Mouse (Mus musculus): ENCODE measurements at regions not wholly inside any gene's neighbourhood (a gene's known extent, or its start where the extent isn't known, plus 50 kb on each side); places are given as distances from the start of the nearest gene placed in this dataset.

DNA sequence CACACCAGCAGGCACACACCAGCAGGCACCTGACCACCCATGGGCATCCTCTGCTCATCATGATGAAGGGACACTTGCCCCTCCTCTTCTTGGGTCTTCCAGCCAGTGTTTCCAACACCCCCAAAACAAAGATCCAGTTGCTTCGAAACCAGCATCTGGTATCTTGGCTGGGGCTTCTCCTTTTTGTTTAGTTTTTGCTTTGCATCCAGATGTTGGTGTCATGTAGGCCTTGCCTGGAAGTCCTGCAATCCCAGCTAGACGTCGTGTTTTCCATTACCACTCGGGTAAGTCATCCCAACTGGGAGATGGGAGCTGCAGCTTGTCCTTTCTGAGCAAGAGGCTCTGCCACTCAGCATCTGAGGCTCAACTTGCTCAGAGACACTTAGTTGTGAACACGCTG lies 70.6 kb upstream of the Tspan2 start:
- no peak for DNase-seq (ENCODE audit: low spot score)

DNA sequence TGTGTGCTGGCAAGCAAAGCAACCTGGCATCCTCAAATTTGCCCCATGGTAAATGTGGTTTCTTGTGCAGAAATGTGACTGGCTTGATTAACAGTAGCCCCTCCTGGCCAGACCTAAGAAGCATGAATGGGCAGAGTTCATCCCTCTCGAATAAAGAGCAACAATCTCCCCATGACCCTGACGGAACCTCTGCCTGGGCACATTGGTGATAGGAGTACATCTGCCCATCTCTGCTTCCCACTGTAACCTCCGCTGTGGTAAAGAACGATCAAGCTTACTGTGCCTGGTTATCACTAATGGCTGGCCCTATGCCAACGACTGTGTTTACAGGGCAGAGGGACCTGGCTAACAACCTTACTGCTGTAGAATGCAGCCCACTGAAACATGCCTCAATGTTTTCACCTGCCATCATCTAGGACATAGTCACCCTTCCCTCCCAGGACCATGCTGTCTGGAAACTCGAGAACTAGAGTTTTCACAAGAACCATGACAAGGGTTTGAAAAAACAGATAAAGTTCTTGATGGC lies 69.6 kb upstream of the Tspan2 start:
- no peak for DNase-seq (ENCODE audit: low spot score)

DNA sequence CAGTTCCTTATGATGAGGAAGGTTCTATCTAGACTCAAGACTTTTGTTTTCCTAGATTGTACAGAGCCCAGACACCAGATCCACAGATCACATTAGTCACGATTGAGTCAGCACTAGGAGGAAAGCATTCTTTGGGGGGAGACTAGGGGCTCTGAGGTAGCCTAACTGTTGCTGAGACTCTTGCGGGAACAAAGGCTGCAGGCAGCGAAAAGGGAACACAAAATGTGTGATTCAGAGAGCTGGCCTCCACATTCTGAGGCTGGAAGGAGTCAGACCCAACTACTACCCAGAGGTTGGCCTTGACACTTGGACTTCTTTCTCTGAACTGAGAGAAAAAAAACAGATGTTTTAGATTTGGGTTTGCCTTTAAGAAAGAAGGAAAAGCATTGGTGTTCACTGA lies 66.5 kb upstream of the Tspan2 start:
- no peak for DNase-seq (ENCODE audit: low spot score)

DNA sequence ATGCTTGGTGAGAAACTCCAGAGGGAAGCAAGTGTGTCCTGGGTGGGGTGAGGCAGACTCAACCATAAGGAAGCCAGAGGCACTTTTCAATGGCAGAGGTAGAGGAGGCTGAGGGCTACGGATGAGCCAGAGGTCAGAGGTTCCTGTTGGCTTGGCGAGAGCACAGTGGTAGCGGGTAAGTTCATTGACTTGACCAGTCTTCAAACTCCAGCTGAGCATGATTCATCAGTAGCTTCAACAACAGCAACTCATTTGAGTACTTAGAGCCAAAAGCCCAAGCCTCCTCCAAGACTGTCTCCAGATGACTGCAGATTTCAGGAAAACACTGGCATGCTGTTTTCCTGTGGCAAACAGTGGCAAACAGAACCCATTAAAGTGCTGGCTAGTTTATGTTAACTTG lies 65.8 kb upstream of the Tspan2 start:
- DNase-seq (ENCODE audit: low spot score): no peak

DNA sequence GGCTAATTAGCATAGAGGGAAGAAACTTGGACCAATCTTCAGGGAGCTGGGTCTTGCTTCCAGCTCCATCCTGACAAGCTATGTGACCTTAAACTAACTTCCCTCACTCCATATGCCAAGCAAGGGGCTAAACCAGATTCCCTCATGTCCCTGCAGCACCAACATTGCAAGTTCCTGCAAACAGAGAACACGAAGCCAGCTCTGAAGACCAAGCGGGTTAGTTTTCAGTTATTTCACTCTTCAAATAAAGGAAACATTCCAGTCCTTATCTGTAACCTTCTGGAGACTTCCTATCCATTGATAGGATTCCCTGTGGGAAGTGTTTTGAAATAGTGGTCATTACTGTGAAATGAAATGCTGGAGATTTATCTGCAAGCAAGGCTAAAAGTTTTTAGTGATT lies 64.4 kb upstream of the Tspan2 start:
- DNase-seq (ENCODE audit: low spot score): no peak

DNA sequence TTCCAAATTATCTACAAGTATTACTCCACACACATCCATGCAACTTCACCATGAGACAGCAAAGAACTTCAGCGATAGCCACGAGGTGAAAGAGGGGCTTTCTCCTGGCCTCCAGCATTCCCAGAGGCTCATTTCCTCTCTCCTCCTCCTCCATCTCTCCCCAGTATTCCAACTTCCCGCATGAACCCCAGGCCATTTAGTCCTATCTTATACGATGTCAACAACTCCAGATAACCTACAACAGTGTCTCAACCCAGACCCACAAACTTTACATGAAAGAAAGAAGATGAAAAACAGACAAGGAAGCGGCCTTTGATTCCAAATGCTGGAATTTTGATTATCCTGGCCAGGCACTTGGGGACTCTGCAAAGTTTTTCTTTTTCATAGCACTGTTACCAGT lies 63.8 kb upstream of the Tspan2 start:
- no peak for DNase-seq (ENCODE audit: low spot score)

DNA sequence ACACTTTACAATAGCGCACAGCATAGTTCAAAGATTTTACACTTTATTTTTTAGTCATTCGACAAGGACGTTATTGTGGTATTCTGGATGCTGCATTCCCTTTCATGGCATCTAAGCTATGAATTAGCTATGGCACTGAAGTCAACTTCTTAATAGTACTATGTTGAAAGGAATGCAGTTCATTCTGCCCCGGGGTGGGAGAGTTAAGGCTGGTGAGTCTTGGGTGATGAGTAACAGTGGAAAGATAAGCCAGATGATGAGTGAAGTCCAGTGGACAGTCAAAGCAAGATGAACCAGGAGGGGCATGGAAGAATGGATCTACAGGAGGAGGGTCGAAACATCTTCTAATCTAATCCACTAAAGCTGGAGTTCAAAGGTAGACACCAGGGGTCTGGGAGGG lies 63.4 kb upstream of the Tspan2 start:
- DNase-seq (ENCODE audit: low spot score): no peak

DNA sequence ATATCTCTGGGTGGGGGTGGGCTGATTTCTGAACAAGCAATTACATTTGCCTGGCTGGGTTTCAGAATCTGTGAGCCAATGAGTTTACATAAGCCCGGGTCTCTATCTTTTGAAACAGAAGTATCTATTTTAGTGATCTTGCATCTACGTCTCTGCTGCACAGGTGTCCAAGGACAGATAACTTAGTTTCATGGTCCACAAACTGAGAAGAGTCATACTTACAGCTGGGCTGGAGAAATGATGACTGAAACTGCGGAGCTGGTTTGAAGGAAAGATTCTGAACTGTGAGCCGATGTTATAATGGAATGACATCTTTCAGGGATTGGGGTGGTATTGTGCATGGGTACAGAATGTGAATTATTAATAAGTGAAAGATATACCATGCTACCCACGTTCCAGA lies 60.8 kb upstream of the Tspan2 start:
- no peak for DNase-seq (ENCODE audit: low spot score)

DNA sequence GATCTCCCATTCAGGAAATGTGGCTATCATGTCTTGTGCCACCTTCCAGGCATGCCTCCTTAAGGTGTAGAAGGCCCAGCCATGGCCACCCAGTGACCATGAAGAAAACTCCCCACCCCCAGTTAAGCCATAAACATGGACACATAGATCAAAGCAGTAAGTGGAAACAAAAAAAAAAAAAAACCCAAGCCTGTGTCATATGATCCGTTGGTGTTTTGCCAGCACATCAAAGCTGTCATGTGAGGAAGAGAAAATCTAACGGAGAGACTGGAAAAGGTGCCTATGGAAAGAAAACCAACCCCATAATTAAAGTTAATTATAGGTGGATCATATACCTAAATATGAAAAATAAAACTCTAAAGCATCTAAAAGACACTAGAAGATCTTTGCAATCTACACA lies 60.3 kb upstream of the Tspan2 start:
- no peak for DNase-seq (ENCODE audit: low spot score)

DNA sequence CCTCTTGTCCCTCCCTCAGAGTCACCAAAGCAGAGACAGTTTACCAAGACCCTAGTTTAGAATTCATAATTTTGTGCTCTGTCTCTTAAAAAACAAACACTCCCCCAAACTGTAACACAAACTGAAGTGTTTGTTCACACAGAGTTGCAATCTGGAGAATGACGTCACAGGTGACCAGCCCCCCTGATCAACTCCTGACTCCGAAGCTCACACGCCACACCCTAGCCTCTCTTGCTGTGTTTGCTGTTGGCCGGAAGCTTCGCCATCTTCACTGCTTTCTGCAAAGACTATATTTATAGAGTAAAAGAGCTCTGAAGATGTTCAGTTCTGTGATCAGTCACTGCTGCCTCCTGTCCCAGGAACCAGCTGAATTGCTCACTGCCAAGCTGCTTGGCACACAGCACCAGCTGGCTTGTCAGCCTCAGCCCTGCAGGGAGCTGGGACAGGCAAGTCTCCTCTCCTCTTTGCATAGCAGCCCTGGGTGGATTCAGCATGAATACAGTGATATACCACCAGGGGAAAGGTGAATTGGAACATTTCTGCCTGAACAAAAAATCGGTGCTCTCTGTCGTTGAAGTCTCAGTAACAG lies 57.3 kb upstream of the Tspan2 start:
- DNase-seq (ENCODE audit: low spot score): no peak

DNA sequence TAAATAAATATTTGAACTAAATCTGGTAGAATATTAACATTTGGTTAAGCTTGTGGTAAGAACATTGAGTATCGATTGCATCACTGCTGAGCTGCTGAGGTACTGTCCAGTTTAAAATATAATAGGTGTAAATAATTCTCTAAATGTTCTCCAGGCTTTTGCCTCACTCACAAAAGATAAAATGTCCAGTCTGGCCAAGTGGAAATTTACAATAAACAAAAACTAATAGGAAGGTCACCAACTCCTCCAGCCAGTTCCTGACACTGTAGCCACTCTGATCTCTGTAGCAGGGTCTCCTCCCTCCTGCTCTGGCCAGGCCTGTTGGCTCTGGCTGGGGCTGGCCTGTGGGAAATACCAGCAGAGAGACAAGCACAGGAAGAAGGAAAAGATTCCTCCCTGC lies 55.8 kb upstream of the Tspan2 start:
- DNase-seq (ENCODE audit: low spot score): peak; percentile 54

DNA sequence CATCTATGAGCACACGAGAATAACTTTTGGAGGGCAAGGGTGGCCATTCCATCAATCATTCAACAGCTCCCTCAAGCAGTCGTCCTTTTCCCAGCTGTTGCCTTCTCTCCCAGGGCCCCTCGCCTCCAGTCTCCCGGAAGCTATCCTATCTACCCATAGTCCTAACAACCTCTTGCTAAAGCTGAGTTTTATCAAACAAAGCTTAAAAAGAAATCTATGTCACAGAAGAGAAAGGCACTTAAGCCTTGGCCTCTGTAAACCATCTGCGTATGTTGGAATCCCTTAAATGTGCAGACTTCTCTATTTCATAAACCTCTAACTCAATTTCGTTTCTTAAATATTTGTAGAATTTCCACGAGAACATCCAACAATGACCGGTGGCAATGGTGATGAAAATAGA lies 51.9 kb upstream of the Tspan2 start:
- DNase-seq (ENCODE audit: low spot score): no peak

DNA sequence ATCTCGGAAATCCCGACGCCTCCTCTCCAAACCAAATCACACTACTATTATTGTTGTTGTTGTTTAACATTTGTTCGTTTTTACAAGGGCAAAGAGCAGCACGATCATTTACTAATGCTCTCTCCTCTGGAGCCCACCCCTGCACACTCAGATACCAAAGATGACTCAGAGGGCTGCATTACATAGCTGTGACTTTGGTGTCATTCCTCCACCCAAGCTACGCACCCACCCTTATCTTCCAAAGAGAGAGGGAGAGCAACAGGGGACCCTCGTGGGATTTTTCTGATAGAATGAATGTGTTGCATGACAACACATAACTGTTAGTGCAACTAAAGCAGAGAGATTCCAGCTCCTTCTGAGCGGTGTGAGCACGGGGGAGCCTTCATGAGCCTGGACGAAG lies 50.8 kb upstream of the Tspan2 start:
- no peak for DNase-seq (ENCODE audit: low spot score)

Measured in yolk sac, embryonic 10.5 days (tissue).